Mouse (Mus musculus) B cell, adult 2 months (primary cell): ENCODE measurements around the gene Mtif3.
"Not testable (repeated sequence)": the region's sequence is repeated elsewhere in the genome, so short reads cannot be mapped to it uniquely, and the experiment has no call there.

Experiments
- DNase-seq, 2 experiments: peaks; one replicate each; pipeline ENCODE4 v3.0.0; 2022

The Mtif3 gene

GRCm38 (mm10) chr5:146948508-146949088 is 15.0 kb downstream of the Mtif3 start, which contains the start of gene Gtf3a:
Gtf3a (plus strand) TSS chr5:146948657.
- peak; percentile 75 to 79 for DNase-seq

GRCm38 (mm10) chr5:146948041-146948507 is 15.5 kb downstream of the Mtif3 start:
- no peak for DNase-seq

GRCm38 (mm10) chr5:146947497-146947896 is 16.1 kb downstream of the Mtif3 start:
- DNase-seq = peak; percentile 10 to 21

GRCm38 (mm10) chr5:146946682-146947081 is 16.9 kb downstream of the Mtif3 start:
- DNase-seq = no peak

GRCm38 (mm10) chr5:146944568-146944967 is 19.0 kb downstream of the Mtif3 start:
- peak; percentile 23 to 44 for DNase-seq

DNA sequence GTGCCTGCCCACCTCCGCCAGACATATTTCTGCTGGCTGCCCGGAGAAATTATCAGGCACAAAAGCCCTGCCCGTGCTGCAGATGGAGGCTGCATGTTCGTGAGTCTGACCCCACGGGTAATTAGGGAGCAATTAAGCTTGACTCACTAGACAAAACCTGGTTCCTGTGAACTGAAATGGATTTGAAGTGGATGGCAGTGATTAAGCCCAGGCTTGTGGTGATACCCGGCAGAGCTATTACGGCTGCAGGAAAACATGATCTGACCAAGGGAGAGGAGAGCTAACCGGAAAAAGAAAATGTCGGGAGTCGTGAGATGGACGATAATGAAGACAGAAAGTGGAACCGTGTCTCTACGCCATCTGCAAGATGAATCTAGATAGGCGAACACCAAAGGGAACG is 20.6 kb downstream of the Mtif3 start:
- no peak for DNase-seq

DNA sequence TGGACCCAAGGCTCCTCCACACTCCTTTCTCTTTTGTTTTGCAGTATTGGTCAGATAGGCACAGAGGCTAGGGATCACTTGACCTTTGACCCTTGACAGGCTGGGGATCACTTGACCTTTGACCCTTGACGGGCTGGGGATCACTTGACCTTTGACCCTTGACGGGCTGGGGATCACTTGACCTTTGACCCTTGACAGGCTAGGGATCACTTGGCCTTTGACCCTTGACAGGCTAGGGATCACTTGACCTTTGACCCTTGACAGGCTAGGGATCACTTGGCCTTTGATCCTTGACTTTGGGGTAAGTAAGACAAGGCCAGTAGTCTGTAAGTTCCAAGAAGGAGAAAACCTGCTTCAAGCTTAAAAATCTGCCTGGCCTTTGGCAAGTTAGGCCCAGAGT is 21.7 kb downstream of the Mtif3 start:
- DNase-seq = not testable (repeated sequence)

GRCm38 (mm10) chr5:146940219-146940618 is 23.4 kb downstream of the Mtif3 start:
- DNase-seq = peak; percentile 25 to 30

DNA sequence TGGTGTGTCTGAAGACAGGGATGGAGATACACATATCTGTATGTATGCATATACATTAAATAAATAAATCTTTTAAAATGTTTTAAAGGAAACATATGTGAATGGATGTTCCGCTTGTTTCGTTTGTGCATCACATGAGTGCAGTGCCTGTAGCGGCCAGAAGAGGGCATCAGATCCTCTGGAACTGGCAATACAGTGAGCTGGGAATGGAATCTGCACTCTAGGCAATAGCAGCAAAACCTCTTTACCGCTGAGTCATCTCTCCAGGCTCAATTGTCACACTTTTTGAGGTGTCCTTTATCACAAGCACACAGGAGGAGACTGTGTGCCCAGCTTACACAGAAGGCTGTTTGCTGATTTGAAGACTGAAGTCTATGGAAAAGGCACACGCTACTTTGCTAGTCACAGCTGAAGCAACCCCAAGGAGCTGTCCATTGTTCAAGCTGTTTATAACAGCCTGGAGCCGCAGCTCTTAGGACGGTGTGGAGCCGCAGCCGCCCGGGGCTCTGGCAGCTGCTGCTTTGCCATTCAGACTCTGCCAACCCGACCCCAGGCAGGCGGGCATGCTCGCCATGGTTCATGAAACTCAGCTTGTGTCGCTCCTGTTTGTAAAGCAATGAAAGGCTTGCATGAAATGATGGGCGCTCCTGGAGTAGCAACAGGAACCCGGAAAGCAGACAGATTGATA is 24.3 kb downstream of the Mtif3 start:
- peak; percentile 24 to 26 for DNase-seq

DNA sequence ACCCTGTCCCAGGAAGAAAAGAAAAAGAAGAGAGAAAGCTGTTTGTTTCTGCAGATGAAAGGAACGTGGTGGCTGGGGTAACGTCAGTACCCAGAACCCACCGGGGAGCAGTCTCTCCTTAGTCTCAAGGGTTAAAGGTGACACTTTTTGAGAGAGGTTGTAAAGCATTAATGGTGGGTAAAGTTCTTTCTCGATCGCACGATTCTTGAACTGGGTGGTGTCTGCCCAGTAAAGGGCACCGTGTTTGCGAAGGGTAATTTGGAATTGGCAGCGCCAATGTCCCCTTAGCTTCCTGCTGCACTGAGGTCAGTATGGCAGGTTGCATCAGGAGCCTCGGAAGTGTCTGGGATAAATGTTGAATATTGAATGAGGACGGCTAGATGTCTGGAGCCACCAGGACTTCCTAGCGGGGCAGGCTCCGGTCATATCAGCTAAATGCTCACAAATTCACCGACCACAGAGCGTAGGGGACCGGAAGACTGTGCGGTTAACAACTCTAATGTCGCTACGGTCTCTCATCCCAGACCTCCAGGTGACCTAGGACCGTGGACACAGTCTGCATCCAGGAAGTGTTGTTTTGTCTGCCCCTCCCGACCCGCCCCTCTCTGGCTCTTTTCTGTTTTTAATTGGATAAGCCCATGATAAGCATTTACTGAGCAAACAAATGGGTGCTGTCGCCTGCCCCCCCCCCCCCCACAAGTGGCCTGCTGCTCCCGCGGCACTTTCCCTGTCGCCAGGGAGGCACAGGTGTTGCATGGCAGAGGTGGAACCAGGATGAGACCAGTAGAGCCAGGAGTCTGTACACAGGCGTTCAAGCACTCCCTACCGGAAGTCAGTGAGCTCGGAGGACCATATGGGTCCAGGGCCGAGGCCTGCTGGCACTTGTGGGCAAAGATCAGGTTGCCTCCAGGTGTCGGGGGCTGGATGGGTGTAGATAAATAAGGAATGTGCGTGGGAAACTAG is 25.8 kb downstream of the Mtif3 start:
- DNase-seq = no peak

DNA sequence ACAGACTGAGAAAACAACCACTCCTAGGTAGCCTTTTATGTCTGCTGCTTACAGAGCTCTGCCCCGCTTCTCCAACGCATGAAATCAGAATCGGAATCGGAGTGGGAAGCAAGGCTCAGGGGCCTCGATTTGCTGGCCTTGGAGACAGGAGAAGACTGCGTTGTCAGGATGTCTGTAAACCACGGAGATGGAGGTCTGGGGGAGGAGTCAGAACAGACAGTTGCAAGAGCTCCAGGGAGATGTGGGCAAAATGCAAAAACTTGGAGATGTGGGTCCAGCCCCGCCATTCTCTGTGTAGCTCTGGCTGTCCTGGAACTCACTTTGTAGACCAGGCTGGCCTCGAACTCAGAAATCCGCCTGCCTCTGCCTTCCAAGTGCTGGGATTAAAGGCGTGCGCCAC is 30.1 kb downstream of the Mtif3 start:
- DNase-seq = no peak

GRCm38 (mm10) chr5:146931904-146932553 is 31.6 kb downstream of the Mtif3 start:
- DNase-seq = no peak

DNA sequence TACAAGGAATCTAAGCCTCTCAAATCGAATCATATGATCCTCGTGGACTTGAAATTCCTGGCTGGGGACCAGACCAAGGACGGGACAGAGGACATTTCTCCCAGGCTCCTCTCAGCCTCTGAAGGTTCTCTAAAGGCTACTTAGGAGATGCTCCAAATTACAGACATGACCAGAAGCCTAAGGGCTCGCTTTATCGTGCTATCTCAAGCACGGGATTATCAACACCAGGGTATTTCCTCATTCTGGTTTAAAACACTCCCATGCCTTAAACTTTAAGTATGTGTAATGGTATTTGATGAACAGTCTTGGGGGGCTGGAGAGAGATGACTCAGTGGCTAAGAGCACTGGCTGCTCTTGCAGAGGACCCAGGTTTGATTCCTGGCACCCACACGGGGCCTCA is 32.2 kb downstream of the Mtif3 start:
- no peak for DNase-seq

DNA sequence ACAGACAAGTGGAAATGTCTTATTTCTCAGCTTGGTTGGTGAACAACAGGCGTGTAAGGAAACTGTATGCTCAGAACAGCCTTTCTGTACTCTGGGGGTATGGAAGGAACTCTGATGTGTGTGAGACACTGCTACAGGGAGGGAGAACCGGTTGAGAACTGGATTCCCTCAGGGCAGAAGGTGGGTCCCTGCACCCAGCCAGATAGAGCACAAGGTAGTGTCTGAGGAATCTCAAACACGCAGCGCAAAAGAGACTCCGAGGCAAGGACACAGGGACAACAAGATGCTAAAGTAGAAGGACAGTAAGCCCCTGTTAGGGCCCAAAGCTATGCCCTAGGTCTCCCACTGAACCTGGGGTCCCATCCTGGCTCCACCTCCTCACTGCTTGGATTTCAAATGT is 36.9 kb downstream of the Mtif3 start:
- DNase-seq = no peak

- no peak for DNase-seq
Measured at GRCm38 (mm10) chr5:146923547-146923946, 40.1 kb downstream of the Mtif3 start.

DNA sequence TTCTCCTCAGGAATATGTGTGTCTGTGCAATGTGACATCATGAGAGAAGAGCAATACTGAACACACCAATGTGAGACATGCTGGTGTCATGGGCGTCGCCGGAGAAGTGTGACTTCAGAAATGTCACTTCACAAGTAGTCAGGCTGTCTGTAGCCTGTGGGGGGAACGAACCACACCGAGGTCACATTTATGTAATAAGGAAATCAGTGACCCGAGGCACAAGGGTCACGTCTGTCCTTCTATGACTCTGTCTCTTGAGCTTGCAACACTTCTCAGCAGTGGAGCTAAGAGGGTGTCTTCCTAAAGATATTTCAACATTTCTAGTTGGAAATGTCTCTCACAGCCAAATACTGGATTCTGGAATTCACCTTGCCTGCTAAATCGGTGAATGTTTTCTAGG is 42.4 kb downstream of the Mtif3 start:
- no peak for DNase-seq

- DNase-seq = no peak
Measured at GRCm38 (mm10) chr5:146920314-146921161, 43.1 kb downstream of the Mtif3 start.

- no peak for DNase-seq
Measured at GRCm38 (mm10) chr5:146919874-146920273, 43.7 kb downstream of the Mtif3 start.

DNA sequence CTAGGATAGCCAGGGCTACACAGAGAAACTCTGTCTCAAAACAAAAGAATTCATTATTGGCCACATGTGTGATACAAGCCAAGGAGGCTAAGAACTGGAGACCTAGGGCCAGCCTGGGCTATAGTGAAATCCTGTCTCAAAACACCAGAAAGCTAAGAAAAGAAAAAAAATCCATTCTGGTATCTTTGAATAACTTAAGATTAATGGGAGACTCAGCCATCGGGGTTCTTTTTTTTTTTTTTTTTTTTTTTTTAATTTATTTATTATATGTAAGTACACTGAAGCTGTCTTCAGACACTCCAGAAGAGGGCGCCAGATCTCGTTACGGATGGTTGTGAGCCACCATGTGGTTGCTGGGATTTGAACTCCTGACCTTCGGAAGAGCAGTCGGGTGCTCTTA is 46.2 kb downstream of the Mtif3 start:
- not testable (repeated sequence) for DNase-seq

DNA sequence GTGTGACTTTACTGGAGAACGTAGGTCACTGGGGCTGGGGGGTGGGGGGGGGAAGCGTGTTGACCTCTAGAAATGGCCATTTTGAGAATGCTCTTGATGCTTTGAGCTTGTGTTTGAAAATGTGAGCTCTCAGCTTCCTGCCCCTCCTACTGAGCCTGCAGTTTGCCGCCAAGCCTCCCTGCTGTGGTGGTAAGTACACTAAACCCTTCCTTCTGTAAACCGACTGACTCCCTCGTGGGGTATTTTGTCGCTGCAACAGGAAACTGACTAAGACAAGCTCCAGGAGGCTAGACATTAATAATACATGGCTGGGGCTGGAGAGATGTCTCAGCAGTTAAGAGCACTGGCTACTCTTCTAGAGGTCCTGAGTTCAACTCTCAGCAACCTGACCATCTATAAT is 46.8 kb downstream of the Mtif3 start:
- DNase-seq = no peak

DNA sequence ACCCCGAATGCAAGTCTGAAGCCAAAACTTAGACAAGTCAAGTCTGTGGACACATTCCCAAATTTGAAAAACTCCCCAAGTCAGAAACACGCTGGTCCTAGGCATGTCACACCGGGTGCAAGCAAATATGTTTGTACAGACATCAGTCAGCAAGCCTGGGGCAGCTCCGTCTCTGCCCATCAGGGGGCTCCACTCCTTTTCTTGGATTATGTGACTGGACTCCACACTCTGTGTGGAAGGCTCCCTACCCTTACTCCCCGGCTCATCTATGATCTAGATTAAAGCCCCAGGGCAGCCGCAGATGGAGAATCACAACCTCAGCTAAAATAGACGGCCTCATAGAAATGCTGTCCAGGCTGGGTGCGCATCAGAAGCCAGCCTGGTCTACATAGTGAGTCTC is 47.3 kb downstream of the Mtif3 start:
- DNase-seq = peak in 1 of 2 experiments; percentile 20
